Mouse (Mus musculus) limb, embryonic 10.5 days (tissue): ENCODE measurements around the gene Gadl1. TPM values are rescaled to one million over a fixed set of nuclear protein-coding genes. Genes with fewer than 3 reads are reported as not detected.
"Not testable (repeated sequence)": the region's sequence is repeated elsewhere in the genome, so short reads cannot be mapped to it uniquely, and the experiment has no call there.

ENCODE experiments used
- DNase-seq: peaks from one replicate; pipeline ENCODE4 v3.0.0-alpha.2; 2017; ENCODE audit warnings: low spot score
- H3K27ac ChIP-seq: fragments of 300-500 bp; sonication (generic); 2 replicates; pipeline ENCODE4 v1.5.1; 2016; ENCODE audit warnings: mild to moderate bottlenecking
- H3K27me3 ChIP-seq: fragments of 300-500 bp; sonication (generic); 2 replicates; pipeline ENCODE4 v1.6.1; 2016; ENCODE audit warnings: low read depth, mild to moderate bottlenecking; ENCODE audit not compliant: poor library complexity, severe bottlenecking
- H3K36me3 ChIP-seq: fragments of 300-500 bp; sonication (generic); 2 replicates; pipeline ENCODE4 v1.6.1; 2016; ENCODE audit warnings: mild to moderate bottlenecking, moderate library complexity
- H3K4me1 ChIP-seq: fragments of 300-500 bp; sonication (generic); 2 replicates; pipeline ENCODE4 v1.6.1; 2016
- H3K4me3 ChIP-seq: fragments of 300-500 bp; sonication (generic); 2 replicates; pipeline ENCODE4 v1.5.1; 2016; ENCODE audit warnings: mild to moderate bottlenecking, moderate library complexity
- H3K9me3 ChIP-seq: fragments of 300-500 bp; sonication (generic); replicated peaks from 2 replicates; pipeline ENCODE4 v1.6.1; 2016; ENCODE audit warnings: mild to moderate bottlenecking
- WGBS: fragments of 180-500 bp; shearing (Covaris S2); methylation state at CpG from one replicate; pipeline ENCODE4 v1.1.7; 2016; 5-methylcytosine and 5-hydroxymethylcytosine counted together
- polyA plus RNA-seq: library from polyadenylated mRNA; unstranded; fragments of >200 nt; fragmentation: Nextera tagmentation; extraction: Ambion mirVana; gene quantifications from 2 replicates; pipeline ENCODE4 v1.2.1, GENCODE M21; 2016

The Gadl1 gene
- polyA plus RNA-seq, 1 experiment from 2014 or later: 0.31 TPM

GRCm38 (mm10) chr9:116049985-116050384, 140.7 kb downstream of the Gadl1 start:
- no peak for DNase-seq
- no peak overlapping the region for H3K4me3 ChIP-seq
- WGBS: 93% methylated on average over 1 of the region's 1 CpGs

GRCm38 (mm10) chr9:116053976-116054375, 144.7 kb downstream of the Gadl1 start:
- WGBS: 84% methylated on average over 8 of the region's 8 CpGs
- DNase-seq: no peak
- H3K27ac ChIP-seq: no peak overlapping the region
- peaks cover 9% of the 10 kb centered on the region for H3K4me1 ChIP-seq
- H3K27me3 ChIP-seq: no peaks in the 10 kb centered on the region
- H3K36me3 ChIP-seq: no peaks in the 10 kb centered on the region
- no peak overlapping the region for H3K4me3 ChIP-seq
- H3K9me3 ChIP-seq: no peaks in the 10 kb centered on the region

More at GRCm38 (mm10) chr9:116049985-116050384, 140.7 kb downstream of the Gadl1 start:
- H3K9me3 ChIP-seq: no peaks in the 10 kb centered on the region
- H3K27me3 ChIP-seq: no peaks in the 10 kb centered on the region
- H3K36me3 ChIP-seq: no peaks in the 10 kb centered on the region
- H3K27ac ChIP-seq: no peak overlapping the region
- H3K4me1 ChIP-seq: peaks cover 9% of the 10 kb centered on the region

GRCm38 (mm10) chr9:116058475-116058874, 149.2 kb downstream of the Gadl1 start:
- Histone ChIP-seq H3K4me1 (peaks cover 9% of the 10 kb centered on the region), H3K27ac (no peak overlapping the region), H3K9me3 (no peaks in the 10 kb centered on the region), H3K4me3 (no peak overlapping the region), H3K36me3 (no peaks in the 10 kb centered on the region), H3K27me3 (no peaks in the 10 kb centered on the region)
- no peak for DNase-seq
- WGBS: 94% methylated on average over 4 of the region's 4 CpGs

GRCm38 (mm10) chr9:116059156-116059555, 149.9 kb downstream of the Gadl1 start:
- Histone ChIP-seq H3K4me3 (no peak overlapping the region), H3K36me3 (no peaks in the 10 kb centered on the region), H3K4me1 (peaks cover 3% of the 10 kb centered on the region), H3K27me3 (no peaks in the 10 kb centered on the region), H3K9me3 (no peaks in the 10 kb centered on the region), H3K27ac (no peak overlapping the region)
- 72% methylated on average over 4 of the region's 4 CpGs for WGBS
- no peak for DNase-seq

GRCm38 (mm10) chr9:116060691-116061090, 151.4 kb downstream of the Gadl1 start:
- H3K27me3 ChIP-seq: no peaks in the 10 kb centered on the region
- H3K27ac ChIP-seq: no peak overlapping the region
- H3K9me3 ChIP-seq: no peaks in the 10 kb centered on the region
- no peaks in the 10 kb centered on the region for H3K4me1 ChIP-seq
- DNase-seq: no peak
- no peaks in the 10 kb centered on the region for H3K36me3 ChIP-seq
- no peak overlapping the region for H3K4me3 ChIP-seq
- 10% methylated on average over 4 of the region's 4 CpGs for WGBS

- no peaks in the 10 kb centered on the region for H3K9me3 ChIP-seq
- no peak overlapping the region for H3K27ac ChIP-seq
- no peaks in the 10 kb centered on the region for H3K4me1 ChIP-seq
- H3K27me3 ChIP-seq: no peaks in the 10 kb centered on the region
- H3K4me3 ChIP-seq: no peak overlapping the region
- 92% methylated on average over 17 of the region's 17 CpGs for WGBS
- no peak for DNase-seq
- H3K36me3 ChIP-seq: no peaks in the 10 kb centered on the region
Measured at GRCm38 (mm10) chr9:116064774-116065173, 155.5 kb downstream of the Gadl1 start.

- H3K9me3 ChIP-seq, DNase-seq, H3K27me3 ChIP-seq, H3K27ac ChIP-seq, H3K4me3 ChIP-seq, H3K4me1 ChIP-seq, H3K36me3 ChIP-seq: not testable (repeated sequence)
- WGBS: 96% methylated on average over 1 of the region's 1 CpGs
Measured at GRCm38 (mm10) chr9:116071561-116071960, 162.3 kb downstream of the Gadl1 start.

GRCm38 (mm10) chr9:116076163-116076562, 166.9 kb downstream of the Gadl1 start:
- Histone ChIP-seq H3K9me3 (no peaks in the 10 kb centered on the region), H3K27ac (no peak overlapping the region), H3K36me3 (no peaks in the 10 kb centered on the region), H3K4me3 (no peak overlapping the region), H3K27me3 (no peaks in the 10 kb centered on the region), H3K4me1 (no peaks in the 10 kb centered on the region)
- 86% methylated on average over 4 of the region's 4 CpGs for WGBS
- DNase-seq: no peak

- Histone ChIP-seq H3K27me3 (no peaks in the 10 kb centered on the region), H3K4me3 (no peak overlapping the region), H3K36me3 (no peaks in the 10 kb centered on the region), H3K4me1 (no peaks in the 10 kb centered on the region), H3K27ac (no peak overlapping the region), H3K9me3 (no peaks in the 10 kb centered on the region)
- DNase-seq: no peak
- WGBS: 74% methylated on average over 2 of the region's 2 CpGs
Measured at GRCm38 (mm10) chr9:116076946-116077345, 167.7 kb downstream of the Gadl1 start.

GRCm38 (mm10) chr9:116077419-116077818, 168.2 kb downstream of the Gadl1 start:
- Histone ChIP-seq H3K4me1 (no peaks in the 10 kb centered on the region), H3K27me3 (no peaks in the 10 kb centered on the region), H3K4me3 (no peak overlapping the region), H3K36me3 (no peaks in the 10 kb centered on the region), H3K27ac (no peak overlapping the region), H3K9me3 (no peaks in the 10 kb centered on the region)
- DNase-seq: no peak
- 95% methylated on average over 2 of the region's 2 CpGs for WGBS

GRCm38 (mm10) chr9:116081781-116082180, 172.5 kb downstream of the Gadl1 start:
- no peak for DNase-seq
- H3K27me3 ChIP-seq: no peaks in the 10 kb centered on the region
- H3K27ac ChIP-seq: no peak overlapping the region
- no peaks in the 10 kb centered on the region for H3K4me1 ChIP-seq
- H3K9me3 ChIP-seq: no peaks in the 10 kb centered on the region
- WGBS: 95% methylated on average over 4 of the region's 4 CpGs
- H3K4me3 ChIP-seq: no peak overlapping the region
- H3K36me3 ChIP-seq: no peaks in the 10 kb centered on the region

- WGBS: 90% methylated on average over 5 of the region's 5 CpGs
- Histone ChIP-seq H3K27ac (no peak overlapping the region), H3K27me3 (no peaks in the 10 kb centered on the region), H3K4me3 (no peak overlapping the region), H3K9me3 (no peaks in the 10 kb centered on the region), H3K36me3 (no peaks in the 10 kb centered on the region), H3K4me1 (no peaks in the 10 kb centered on the region)
- no peak for DNase-seq
Measured at GRCm38 (mm10) chr9:116083300-116083699, 174.0 kb downstream of the Gadl1 start.

- Histone ChIP-seq H3K4me1 (no peaks in the 10 kb centered on the region), H3K36me3 (peaks cover under 1% of the 10 kb centered on the region; the same call in 1 of the 2 replicates), H3K27ac (no peak overlapping the region), H3K4me3 (no peak overlapping the region), H3K9me3 (no peaks in the 10 kb centered on the region), H3K27me3 (no peaks in the 10 kb centered on the region)
- DNase-seq: no peak
- WGBS: 91% methylated on average over 8 of the region's 8 CpGs
Measured at GRCm38 (mm10) chr9:116083726-116084323, 174.6 kb downstream of the Gadl1 start.
